Mouse (Mus musculus) cerebellum, adult 2 months (tissue): ENCODE measurements around the gene Gm17359.

ENCODE experiments used
- CTCF ChIP-seq: fragments of 200-500 bp; IDR thresholded peaks from 2 replicates; pipeline ENCODE4 v1.5.1; 2011; ENCODE audit warnings: low read depth, mild to moderate bottlenecking, control low read depth, low read length, moderate library complexity, borderline replicate concordance; ENCODE audit not compliant: insufficient read depth
- POLR2A ChIP-seq: fragments of 200-500 bp; IDR thresholded peaks from 2 replicates; pipeline ENCODE4 v1.6.1; 2011; ENCODE audit warnings: low read length, control low read depth, borderline replicate concordance; ENCODE audit not compliant: insufficient read depth

- no peak for TF ChIP-seq POLR2A
- TF ChIP-seq CTCF = no peak
Observed at GRCm38 (mm10) chr3:79443850-79444249, 107.4 kb downstream of the Gm17359 start.
